In genomic region chr5:116526324-116526723, GRCm38 (mm10) we compare ENCODE assay signal across 12 mouse cellular contexts.
DNase-seq lines count a peak whose midpoint lies in the region; ATAC-seq lines count a peak whose summit lies in the region.
"Had no signal": no experiment of that assay in that cellular context is flagged by ENCODE, and none has a peak within 500 bp of the region (broad histone marks: within the 10 kb centered on the region; RNA-seq: fewer than 3 reads in every experiment).

No protein-coding gene starts in this region.

- no peaks in the 10 kb centered on the region for H3K36me3 ChIP-seq in intestine, embryonic 16.5 days (ENCODE audit: control insufficient read depth, insufficient read depth, low read length)
- H3K36me3 ChIP-seq: liver, embryonic 13.5 days; stomach, embryonic 15.5 days had no signal

- H3K27me3 ChIP-seq in intestine, embryonic 16.5 days (replicated peaks; ENCODE audit: control insufficient read depth, insufficient read depth, low read length): no peaks in the 10 kb centered on the region
- H3K27me3 ChIP-seq: liver, embryonic 13.5 days; stomach, embryonic 15.5 days had no signal

- H3K9ac ChIP-seq in intestine, embryonic 16.5 days (ENCODE audit: low read depth, low read length): no peak overlapping the region
- H3K9ac ChIP-seq: liver, embryonic 13.5 days; stomach, embryonic 15.5 days had no signal

- WGBS in intestine, embryonic 16.5 days: 58% methylated on average over 4 of the region's 4 CpGs

- no peaks in the 10 kb centered on the region for H3K4me1 ChIP-seq in intestine, embryonic 16.5 days (ENCODE audit: control insufficient read depth, insufficient read depth, low read length)
- H3K4me1 ChIP-seq: liver, embryonic 13.5 days; stomach, embryonic 15.5 days had no signal

- intact Hi-C loops in left cerebral cortex, postnatal 25 days (cut with DNase I): loop anchor here (5.0 kb wide), 1 partner anchor 39 kb away; no protein-coding TSS in a partner anchor

- no peak overlapping the region for H3K4me2 ChIP-seq in intestine, embryonic 16.5 days (ENCODE audit: low read depth, low read length)
- H3K4me2 ChIP-seq: liver, embryonic 13.5 days; stomach, embryonic 15.5 days had no signal

- H3K9me3 ChIP-seq in intestine, embryonic 16.5 days (ENCODE audit: control insufficient read depth, low read length): no peaks in the 10 kb centered on the region
- H3K9me3 ChIP-seq: liver, embryonic 13.5 days; stomach, embryonic 15.5 days had no signal

- no peak overlapping the region for H3K27ac ChIP-seq in intestine, embryonic 16.5 days (ENCODE audit: low read length)
- H3K27ac ChIP-seq: gastrocnemius, adult 2 months; kidney, postnatal 0 days; liver, embryonic 13.5 days; stomach, embryonic 15.5 days had no signal

- ATAC-seq in intestine, embryonic 16.5 days: no peak

- DNase-seq in ES-CJ7 (ENCODE audit: low read depth, low spot score): peak; percentile 38
- peak; percentile 66 for DNase-seq in cerebellum, adult 11 months
- peak; percentile 44 to 60 for DNase-seq in frontal cortex, postnatal 14 days (ENCODE audit: low spot score in 2 of 2)
- peak; percentile 83 to 95 for DNase-seq in left cerebral cortex, postnatal 25 days (ENCODE audit: low spot score in 2 of 2)
- DNase-seq in adrenal gland, postnatal 4 days (ENCODE audit: low spot score in 2 of 2): no peak
- no peak for DNase-seq in ovary, postnatal 14 days (ENCODE audit: low spot score)
- DNase-seq in c-Kit-positive CD71-positive TER-119-positive erythroid progenitor cells, embryonic 14.5 days (ENCODE audit: low spot score): no peak
- DNase-seq: gastrocnemius, adult 2 months; liver, embryonic 13.5 days had no signal

- no peak overlapping the region for H3K4me3 ChIP-seq in intestine, embryonic 16.5 days (ENCODE audit: low read length)
- H3K4me3 ChIP-seq: gastrocnemius, adult 2 months; liver, embryonic 13.5 days; stomach, embryonic 15.5 days had no signal

Comparison
In these comparisons a context has a peak if more than half of its experiments do, and no peak if none do; other contexts are left out.
1. DNase-seq: peak in ES-CJ7 (single experiment), cerebellum, adult 11 months (single experiment), frontal cortex, postnatal 14 days (2 of 2) and left cerebral cortex, postnatal 25 days (2 of 2); none in adrenal gland, postnatal 4 days (0 of 2), ovary, postnatal 14 days (single experiment) and c-Kit-positive CD71-positive TER-119-positive erythroid progenitor cells, embryonic 14.5 days (single experiment).